8 mouse cellular contexts compared by ENCODE assay signal in genomic region chr6:67170674-67170946, GRCm38 (mm10).
DNase-seq lines count a peak whose midpoint lies in the region; ATAC-seq and TF ChIP-seq lines count a peak whose summit lies in the region.

No protein-coding gene starts in this region.

- H3K9ac ChIP-seq in heart, embryonic 14.5 days (ENCODE audit: low read length) = 0 out of 2 replicates have a peak overlapping the region, but pooled peaks have one; percentile 27
- H3K9ac ChIP-seq in midbrain, embryonic 12.5 days (replicated peaks) = no peak overlapping the region
- no peak overlapping the region for H3K9ac ChIP-seq in midbrain, postnatal 0 days (replicated peaks; ENCODE audit: low read length, poor library complexity, severe bottlenecking)
- peak overlapping the region; percentile 54; the same call in 1 of the 2 replicates for H3K9ac ChIP-seq in stomach, embryonic 16.5 days (ENCODE audit: low read length)

- 0 out of 2 replicates have a peak, but pooled peaks cover 2% of the 10 kb centered on the region for H3K9me3 ChIP-seq in heart, embryonic 14.5 days (ENCODE audit: control insufficient read depth, low read length)
- no peaks in the 10 kb centered on the region; the same call in 1 of the 2 replicates for H3K9me3 ChIP-seq in midbrain, embryonic 12.5 days
- H3K9me3 ChIP-seq in midbrain, postnatal 0 days (ENCODE audit: low read length) = no peaks in the 10 kb centered on the region
- no peaks in the 10 kb centered on the region for H3K9me3 ChIP-seq in limb, embryonic 10.5 days (replicated peaks)
- H3K9me3 ChIP-seq in stomach, embryonic 16.5 days (replicated peaks; ENCODE audit: control insufficient read depth, low read length) = no peaks in the 10 kb centered on the region

- no peaks in the 10 kb centered on the region for H3K27me3 ChIP-seq in heart, embryonic 14.5 days (ENCODE audit: control insufficient read depth, insufficient read depth, low read length)
- H3K27me3 ChIP-seq in midbrain, embryonic 12.5 days = no peaks in the 10 kb centered on the region
- H3K27me3 ChIP-seq in midbrain, postnatal 0 days (ENCODE audit: insufficient read depth, low read length) = no peaks in the 10 kb centered on the region
- H3K27me3 ChIP-seq in limb, embryonic 10.5 days (ENCODE audit: low read depth, poor library complexity, severe bottlenecking) = no peaks in the 10 kb centered on the region
- no peaks in the 10 kb centered on the region for H3K27me3 ChIP-seq in stomach, embryonic 16.5 days (ENCODE audit: control insufficient read depth, insufficient read depth, low read length)

- no peak overlapping the region for H3K27ac ChIP-seq in heart, embryonic 14.5 days (replicated peaks in 1 of 2; ENCODE audit: control insufficient read depth in 1 of 2, insufficient read depth in 1 of 2, low read depth in 2 of 2, low read length in 2 of 2)
- H3K27ac ChIP-seq in midbrain, embryonic 12.5 days (replicated peaks) = no peak overlapping the region
- H3K27ac ChIP-seq in midbrain, postnatal 0 days (ENCODE audit: low read depth, low read length) = no peak overlapping the region
- peak overlapping the region; percentile 79 for H3K27ac ChIP-seq in limb, embryonic 10.5 days
- H3K27ac ChIP-seq in stomach, embryonic 16.5 days (ENCODE audit: low read length) = 0 out of 2 replicates have a peak overlapping the region, but pooled peaks have one; percentile 2
- H3K27ac ChIP-seq in left cerebral cortex, adult 2 months = no peak overlapping the region

- TF ChIP-seq CTCF in midbrain, postnatal 0 days (IDR thresholded peaks at IDR 0.05) = no peak
- TF ChIP-seq CTCF in left cerebral cortex, adult 2 months (IDR thresholded peaks at IDR 0.05) = no peak

- H3K4me2 ChIP-seq in heart, embryonic 14.5 days (ENCODE audit: low read length) = peak overlapping the region; percentile 45
- H3K4me2 ChIP-seq in midbrain, embryonic 12.5 days (replicated peaks) = no peak overlapping the region
- no peak overlapping the region for H3K4me2 ChIP-seq in midbrain, postnatal 0 days (ENCODE audit: low read depth, low read length, poor library complexity, severe bottlenecking)
- H3K4me2 ChIP-seq in stomach, embryonic 16.5 days (ENCODE audit: low read depth, low read length) = peak overlapping the region; percentile 41

- peaks cover 0 to 3% of the 10 kb centered on the region in 2 experiments; a peak in 2 of 4 replicates for H3K4me1 ChIP-seq in heart, embryonic 14.5 days (ENCODE audit: control insufficient read depth in 2 of 2, insufficient read depth in 2 of 2, low read length in 2 of 2)
- no peaks in the 10 kb centered on the region for H3K4me1 ChIP-seq in midbrain, embryonic 12.5 days
- peaks cover 4% of the 10 kb centered on the region; the same call in 1 of the 2 replicates for H3K4me1 ChIP-seq in midbrain, postnatal 0 days (ENCODE audit: insufficient read depth, low read length)
- peaks cover 9% of the 10 kb centered on the region for H3K4me1 ChIP-seq in limb, embryonic 10.5 days
- H3K4me1 ChIP-seq in stomach, embryonic 16.5 days (ENCODE audit: control insufficient read depth, insufficient read depth, low read length) = peaks cover 7% of the 10 kb centered on the region

- no peak for DNase-seq in heart, postnatal 14 days
- no peak for DNase-seq in midbrain, postnatal 0 days (ENCODE audit: low spot score)
- no peak for DNase-seq in limb, embryonic 10.5 days (ENCODE audit: low spot score)
- DNase-seq in urinary bladder, postnatal 4 days (ENCODE audit: low spot score in 2 of 2) = no peak
- DNase-seq in left cerebral cortex, adult 2 months (ENCODE audit: extremely low spot score in 1 of 2, low spot score in 2 of 2) = no peak

- H3K4me3 ChIP-seq in heart, embryonic 14.5 days (ENCODE audit: control insufficient read depth in 1 of 2, insufficient read depth in 1 of 2, low read depth in 1 of 2, low read length in 2 of 2) = peak overlapping the region in 1 of 2 experiments; percentile 8; a peak in 1 of 4 replicates
- no peak overlapping the region for H3K4me3 ChIP-seq in midbrain, embryonic 12.5 days
- no peak overlapping the region for H3K4me3 ChIP-seq in midbrain, postnatal 0 days (ENCODE audit: low read depth, low read length)
- no peak overlapping the region for H3K4me3 ChIP-seq in limb, embryonic 10.5 days
- H3K4me3 ChIP-seq in stomach, embryonic 16.5 days (replicated peaks; ENCODE audit: low read length) = peak overlapping the region; percentile 30
- no peak overlapping the region for H3K4me3 ChIP-seq in left cerebral cortex, adult 2 months

- no peak for ATAC-seq in heart, embryonic 14.5 days (ENCODE audit: insufficient number of reproducible peaks, insufficient read depth, low FRiP score, low read depth)
- ATAC-seq in midbrain, embryonic 12.5 days (ENCODE audit: low FRiP score, low read depth) = peak; percentile 18; the same call in 1 of the 2 replicates
- no peak for ATAC-seq in midbrain, postnatal 0 days (ENCODE audit: low FRiP score)
- no peak; the same call in 1 of the 2 replicates for ATAC-seq in stomach, embryonic 16.5 days (ENCODE audit: insufficient read depth, low FRiP score)

- intact Hi-C loops in heart, postnatal 14 days (cut with DNase I) = loop anchor here (1.0 to 5.0 kb wide), 2 partner anchors 148 to 267 kb away; no protein-coding TSS in a partner anchor
- intact Hi-C loops in left cerebral cortex, adult 2 months (cut with DNase I) = loop anchor here (1.0 kb wide), 1 partner anchor 148 kb away; no protein-coding TSS in a partner anchor

- H3K36me3 ChIP-seq in heart, embryonic 14.5 days (ENCODE audit: control insufficient read depth, insufficient read depth, low read length) = no peaks in the 10 kb centered on the region
- no peaks in the 10 kb centered on the region for H3K36me3 ChIP-seq in midbrain, embryonic 12.5 days
- no peaks in the 10 kb centered on the region for H3K36me3 ChIP-seq in midbrain, postnatal 0 days (ENCODE audit: insufficient read depth, low read length)
- no peaks in the 10 kb centered on the region for H3K36me3 ChIP-seq in limb, embryonic 10.5 days
- no peaks in the 10 kb centered on the region for H3K36me3 ChIP-seq in stomach, embryonic 16.5 days (ENCODE audit: control insufficient read depth, insufficient read depth, low read length)

- WGBS in heart, embryonic 14.5 days = 88% methylated on average over 5 of the region's 5 CpGs
- 84% methylated on average over 5 of the region's 5 CpGs for WGBS in midbrain, embryonic 12.5 days
- 88% methylated on average over 5 of the region's 5 CpGs for WGBS in midbrain, postnatal 0 days
- 91% methylated on average over 5 of the region's 5 CpGs for WGBS in limb, embryonic 10.5 days
- 82% methylated on average over 5 of the region's 5 CpGs for WGBS in stomach, embryonic 16.5 days

Comparison
In these comparisons a context has a peak if more than half of its experiments do, and no peak if none do; other contexts are left out.
1. H3K27ac ChIP-seq: peak in limb, embryonic 10.5 days (single experiment) and stomach, embryonic 16.5 days (single experiment); none in heart, embryonic 14.5 days (0 of 2), midbrain, embryonic 12.5 days (single experiment), midbrain, postnatal 0 days (single experiment) and left cerebral cortex, adult 2 months (single experiment).
2. H3K4me2 ChIP-seq: peak in heart, embryonic 14.5 days (single experiment) and stomach, embryonic 16.5 days (single experiment); none in midbrain, embryonic 12.5 days (single experiment) and midbrain, postnatal 0 days (single experiment).
3. H3K9ac ChIP-seq: peak in heart, embryonic 14.5 days (single experiment) and stomach, embryonic 16.5 days (single experiment); none in midbrain, embryonic 12.5 days (single experiment) and midbrain, postnatal 0 days (single experiment).